Mouse (Mus musculus) CH12.LX (cell line): ENCODE results near the gene Klhl12. TPM values are rescaled to one million over a fixed set of nuclear protein-coding genes. Genes with fewer than 3 reads are reported as not detected.

Experiments
- DNase-seq: peaks from one replicate; pipeline ENCODE4 v3.0.0-alpha.2; 2013; ENCODE audit errors: extremely low read depth
- H3K27ac ChIP-seq: 2 replicates; pipeline ENCODE4 v1.5.1; 2012; ENCODE audit warnings: low read depth, mild to moderate bottlenecking, control low read depth, moderate library complexity; ENCODE audit not compliant: insufficient read depth
- H3K27me3 ChIP-seq: replicated peaks from 2 replicates; pipeline ENCODE3; 2012; ENCODE audit warnings: inconsistent platforms
- H3K36me3 ChIP-seq, 2 experiments: replicated peaks in 1 of 2; 2 replicates each; pipeline versions ENCODE3 to v1.6.1; 2012; ENCODE audit warnings: inconsistent platforms in 1 of 2, low read length in 1 of 2, mild to moderate bottlenecking in 1 of 2, mixed read lengths in 1 of 2, moderate library complexity in 1 of 2; ENCODE audit not compliant: control insufficient read depth in 1 of 2, insufficient read depth in 1 of 2
- H3K4me1 ChIP-seq, 2 experiments: 2 replicates each; pipeline ENCODE4 v1.6.1; 2012; ENCODE audit warnings: inconsistent platforms in 1 of 2, moderate library complexity in 1 of 2; ENCODE audit not compliant: insufficient read depth in 2 of 2, control insufficient read depth in 1 of 2
- H3K4me2 ChIP-seq: 2 replicates; pipeline ENCODE4 v1.6.1; 2012; ENCODE audit warnings: low read depth, mild to moderate bottlenecking, control low read depth; ENCODE audit not compliant: poor library complexity, insufficient read depth, severe bottlenecking
- H3K4me3 ChIP-seq, 3 experiments: fragments of 150-350 bp in 1 of 3; sonication (generic) in 1 of 3; replicated peaks in 1 of 3; 2 replicates each; pipeline versions ENCODE3 to v1.5.1; 2011 to 2012; ENCODE audit warnings: low read depth in 2 of 3, low read length in 2 of 3, mild to moderate bottlenecking in 2 of 3, moderate library complexity in 2 of 3, control low read depth in 1 of 3, improper control_type of control experiment in 1 of 3, inconsistent platforms in 1 of 3, mixed read lengths in 1 of 3; ENCODE audit not compliant: poor library complexity in 1 of 3
- H3K79me2 ChIP-seq: replicated peaks from 2 replicates; pipeline ENCODE4 v1.6.1; 2012; ENCODE audit warnings: mild to moderate bottlenecking, moderate library complexity; ENCODE audit not compliant: control insufficient read depth, poor library complexity, insufficient read depth, severe bottlenecking; ENCODE audit errors: extremely low read depth
- H3K9ac ChIP-seq: 2 replicates; pipeline ENCODE4 v1.6.1; 2012; ENCODE audit warnings: low read depth, mild to moderate bottlenecking, control low read depth, moderate library complexity; ENCODE audit not compliant: insufficient read depth
- H3K9me3 ChIP-seq: replicated peaks from 2 replicates; pipeline ENCODE3; 2012; ENCODE audit warnings: low read length, inconsistent platforms, mixed read lengths
- ELF1 ChIP-seq: IDR thresholded peaks from 2 replicates; pipeline ENCODE4 v1.6.1; 2014; ENCODE audit warnings: low read depth, mild to moderate bottlenecking, inconsistent platforms, low read length, improper control_type of control experiment
- ETS1 ChIP-seq: conservative IDR thresholded peaks from 2 replicates; pipeline ENCODE4 v1.6.1; 2012; ENCODE audit warnings: low read depth, mild to moderate bottlenecking, inconsistent platforms, low read length, improper control_type of control experiment, moderate library complexity
- HCFC1 ChIP-seq: IDR thresholded peaks from 2 replicates; pipeline ENCODE4 v1.6.1; 2012; ENCODE audit warnings: low read depth, mild to moderate bottlenecking, inconsistent platforms, low read length, improper control_type of control experiment
- IRF4 ChIP-seq: IDR thresholded peaks from 2 replicates; pipeline ENCODE4 v1.6.1; 2014; ENCODE audit warnings: low read depth, mild to moderate bottlenecking, inconsistent platforms, low read length, improper control_type of control experiment
- JUN ChIP-seq: IDR thresholded peaks from 2 replicates; pipeline ENCODE4 v1.6.1; 2011; ENCODE audit warnings: low read depth, mild to moderate bottlenecking, low read length, improper control_type of control experiment, moderate library complexity; ENCODE audit not compliant: insufficient read depth
- MAFK ChIP-seq: IDR thresholded peaks from 2 replicates; pipeline ENCODE4 v1.6.1; 2011; ENCODE audit warnings: low read length, improper control_type of control experiment; ENCODE audit not compliant: insufficient replicate concordance
- MEF2A ChIP-seq: IDR thresholded peaks from 2 replicates; pipeline ENCODE4 v1.6.1; 2014; ENCODE audit warnings: low read depth, mild to moderate bottlenecking, inconsistent platforms, low read length, improper control_type of control experiment, borderline replicate concordance
- MYC ChIP-seq: IDR thresholded peaks from 2 replicates; pipeline ENCODE4 v1.6.1; 2011; ENCODE audit warnings: low read depth, mild to moderate bottlenecking, improper control_type of control experiment, low read length
- PAX5 ChIP-seq: IDR thresholded peaks from 2 replicates; pipeline ENCODE4 v1.6.1; 2012; ENCODE audit warnings: low read length, inconsistent platforms, mixed read lengths
- POLR2AphosphoS2 ChIP-seq: IDR thresholded peaks from 2 replicates; pipeline ENCODE4 v1.6.1; 2011; ENCODE audit warnings: low read depth, low read length, improper control_type of control experiment
- USF1 ChIP-seq: IDR thresholded peaks from 2 replicates; pipeline ENCODE4 v1.6.1; 2014; ENCODE audit warnings: low read depth, mild to moderate bottlenecking, inconsistent platforms, low read length, improper control_type of control experiment
- USF2 ChIP-seq: conservative IDR thresholded peaks from 2 replicates; pipeline ENCODE4 v1.6.1; 2011; ENCODE audit warnings: low read depth, low read length, improper control_type of control experiment
- ZC3H11A ChIP-seq: IDR thresholded peaks from 2 replicates; pipeline ENCODE4 v1.6.1; 2012; ENCODE audit warnings: low read depth, mild to moderate bottlenecking, inconsistent platforms, low read length, improper control_type of control experiment
- ZKSCAN1 ChIP-seq: IDR thresholded peaks from 2 replicates; pipeline ENCODE4 v1.6.1; 2012; ENCODE audit warnings: low read depth, inconsistent platforms, low read length, improper control_type of control experiment, borderline replicate concordance
- dilution Hi-C: fragments of 300-500 bp; cut with MboI; formaldehyde crosslinking; loops from 2 replicates; pipeline ENCODE4 v1.14.3; 2020; ENCODE audit warnings: low sequenced_read_pairs; ENCODE audit not compliant: extremely low pct_unique_long_range_greater_than_20kb, extremely low pct_ligation_motif_present
- in situ Hi-C: fragments of 300-500 bp; cut with MboI; formaldehyde crosslinking; loops from 3 replicates; pipeline ENCODE4 v1.14.3; 2019; ENCODE audit warnings: low sequenced_read_pairs, low pct_ligation_motif_present, low pct_unique_long_range_greater_than_20kb, mixed read lengths
- polyA plus RNA-seq: library from polyadenylated mRNA; unstranded; fragments of >175 nt; gene quantifications from 2 replicates; pipeline ENCODE4 v1.2.1, GENCODE M21; 2012; ENCODE audit warnings: low read depth; ENCODE audit not compliant: insufficient read length
- total RNA-seq, 2 experiments: library from RNA; depleted of rRNA; stranded (reverse); fragments of 300-350 nt in 1 of 2; fragments of >200 nt in 1 of 2; gene quantifications; 2 replicates each; pipeline ENCODE4 v1.2.3; 2012 to 2014

Klhl12 gene
- total and polyA plus RNA-seq, 3 experiments = 17.6 to 20.8 (median 19.1) TPM

- TF ChIP-seq MEF2A = peak; percentile 37; the same call in 1 of the 2 replicates
These were observed at the start of gene Klhl12 (continued) for GRCm38 (mm10) chr1:134454904-134455824.

GRCm38 (mm10) chr1:134406414-134406771, 48.9 kb upstream of the Klhl12 start:
- Histone ChIP-seq H3K4me1 (peaks cover 3 to 12% of the 10 kb centered on the region in 2 experiments), H3K27me3 (no peaks in the 10 kb centered on the region), H3K36me3 (peaks cover 38 to 40% of the 10 kb centered on the region in 2 experiments), H3K9ac (peak overlapping the region; percentile 92), H3K4me3 (peak overlapping the region; percentile 74 to 100 (median 98)), H3K4me2 (peak overlapping the region; percentile 48), H3K9me3 (no peaks in the 10 kb centered on the region), H3K27ac (peak overlapping the region; percentile 87), H3K79me2 (peaks cover 7% of the 10 kb centered on the region; the same call in 1 of the 2 replicates)
- TF ChIP-seq JUN = no peak
- no peak for TF ChIP-seq ELF1
- no peak for TF ChIP-seq POLR2AphosphoS2
- no peak for TF ChIP-seq ZKSCAN1
- no peak for TF ChIP-seq MEF2A
- no peak for TF ChIP-seq ZC3H11A
- no peak for TF ChIP-seq PAX5
- in situ Hi-C loops = no loop called here
- no peak for DNase-seq
- dilution Hi-C loops = no loop called here

DNA sequence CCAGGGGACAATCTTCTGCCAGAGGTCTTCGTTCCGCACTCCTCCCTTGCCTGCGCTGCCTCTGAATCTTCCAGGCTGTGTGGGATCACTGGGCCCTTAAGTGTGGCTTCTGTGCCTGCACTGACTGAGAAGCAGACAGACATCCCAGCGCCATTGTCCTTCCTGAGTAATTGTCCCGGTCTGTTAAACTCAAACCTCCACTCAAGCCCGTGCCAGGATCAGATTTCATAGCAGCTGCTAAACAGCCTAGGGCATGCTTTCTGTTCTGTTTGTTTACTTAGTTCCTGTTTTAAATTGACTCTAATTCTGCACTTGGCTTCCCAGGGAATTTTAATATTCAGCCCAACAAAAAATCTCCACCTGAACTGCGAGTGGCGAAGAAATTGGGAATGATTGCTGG, 47.3 kb upstream of the Klhl12 start:
- no peak overlapping the region for H3K9ac ChIP-seq
- no peak for DNase-seq

More for the DNA sequence above, 47.3 kb upstream of the Klhl12 start:
- H3K9me3 ChIP-seq = no peaks in the 10 kb centered on the region
- peaks cover 3 to 12% of the 10 kb centered on the region in 2 experiments for H3K4me1 ChIP-seq
- dilution Hi-C loops = no loop called here
- H3K4me3 ChIP-seq = no peak overlapping the region
- H3K36me3 ChIP-seq = peaks cover 40 to 54% of the 10 kb centered on the region in 2 experiments
- peaks cover 7% of the 10 kb centered on the region; the same call in 1 of the 2 replicates for H3K79me2 ChIP-seq
- TF ChIP-seq MYC = no peak
- no peak for TF ChIP-seq USF1
- TF ChIP-seq ETS1 = no peak
- TF ChIP-seq MAFK = no peak
- TF ChIP-seq IRF4 = no peak
- TF ChIP-seq USF2 = no peak
- no peak for TF ChIP-seq HCFC1
- TF ChIP-seq, all 38 proteins: peak for 0
- H3K27me3 ChIP-seq = no peaks in the 10 kb centered on the region
- in situ Hi-C loops = no loop called here
- no peak overlapping the region for H3K27ac ChIP-seq
- no peak overlapping the region for H3K4me2 ChIP-seq
